Mouse (Mus musculus) liver, adult 2 months (tissue): ENCODE results near the gene Bbip1. TPM values are rescaled to one million over a fixed set of nuclear protein-coding genes. Genes with fewer than 3 reads are reported as not detected.
A peak's percentile ranks its signal among the peaks of the same experiment; 100 is the strongest.
"Not testable (repeated sequence)": the region's sequence is repeated elsewhere in the genome, so short reads cannot be mapped to it uniquely, and the experiment has no call there.

ENCODE experiments used
- DNase-seq: peaks from one replicate; pipeline ENCODE4 v3.0.0-alpha.2; 2011; ENCODE audit warnings: low read depth, low spot score; ENCODE audit errors: extremely low read depth
- H3K27ac ChIP-seq: fragments of 200-500 bp; replicated peaks from 2 replicates; pipeline ENCODE4 v1.5.1; 2012; ENCODE audit warnings: low read depth, mild to moderate bottlenecking, control low read depth, inconsistent platforms, low read length; ENCODE audit not compliant: insufficient read depth
- H3K27me3 ChIP-seq: fragments of 200-500 bp; 2 replicates; pipeline ENCODE4 v1.6.1; 2012; ENCODE audit warnings: mild to moderate bottlenecking, moderate library complexity, low read length, inconsistent platforms; ENCODE audit not compliant: control insufficient read depth, insufficient read depth
- H3K36me3 ChIP-seq: fragments of 200-500 bp; 2 replicates; pipeline ENCODE4 v1.6.1; 2012; ENCODE audit warnings: low read length, inconsistent platforms; ENCODE audit not compliant: control insufficient read depth, insufficient read depth
- H3K4me1 ChIP-seq: fragments of 200-500 bp; 2 replicates; pipeline ENCODE4 v1.6.1; 2011; ENCODE audit warnings: low read length; ENCODE audit not compliant: control insufficient read depth, insufficient read depth
- H3K4me3 ChIP-seq: fragments of 200-500 bp; 2 replicates; pipeline ENCODE4 v1.5.1; 2011; ENCODE audit warnings: low read depth, mild to moderate bottlenecking, control low read depth, low read length, moderate library complexity; ENCODE audit not compliant: insufficient read depth
- H3K79me2 ChIP-seq: fragments of 200-500 bp; 2 replicates; pipeline ENCODE4 v1.6.1; 2012; ENCODE audit warnings: inconsistent platforms, mild to moderate bottlenecking, low read length, moderate library complexity; ENCODE audit not compliant: control insufficient read depth, insufficient read depth
- H3K9ac ChIP-seq: fragments of 200-500 bp; 2 replicates; pipeline ENCODE4 v1.6.1; 2012; ENCODE audit warnings: low read depth, mild to moderate bottlenecking, control low read depth, inconsistent platforms, low read length
- CTCF ChIP-seq: fragments of 200-500 bp; IDR thresholded peaks from 2 replicates; pipeline ENCODE4 v1.5.1; 2011; ENCODE audit warnings: low read depth, low read length, control low read depth
- POLR2A ChIP-seq: fragments of 200-500 bp; IDR thresholded peaks from 2 replicates; pipeline ENCODE4 v1.6.1; 2011; ENCODE audit warnings: low read length, control low read depth; ENCODE audit not compliant: insufficient read depth; ENCODE audit errors: extremely low read depth
- WGBS: fragments of 180-500 bp; shearing (Covaris S2); methylation state at CpG from one replicate; pipeline ENCODE4 v1.1.7; 2018; 5-methylcytosine and 5-hydroxymethylcytosine counted together
- polyA plus RNA-seq: library from polyadenylated mRNA; depleted of rRNA; stranded (reverse); fragments of >200 nt; gene quantifications from 2 replicates; pipeline ENCODE4 v1.2.3, GENCODE M21; 2012
- total RNA-seq: library from RNA; depleted of rRNA; stranded (reverse); fragments of >200 nt; gene quantifications from 2 replicates; pipeline ENCODE4 v1.2.3, GENCODE M21; 2014

Gene Bbip1
- total and polyA plus RNA-seq, 2 experiments, result 3.0 to 19.7 TPM

DNA sequence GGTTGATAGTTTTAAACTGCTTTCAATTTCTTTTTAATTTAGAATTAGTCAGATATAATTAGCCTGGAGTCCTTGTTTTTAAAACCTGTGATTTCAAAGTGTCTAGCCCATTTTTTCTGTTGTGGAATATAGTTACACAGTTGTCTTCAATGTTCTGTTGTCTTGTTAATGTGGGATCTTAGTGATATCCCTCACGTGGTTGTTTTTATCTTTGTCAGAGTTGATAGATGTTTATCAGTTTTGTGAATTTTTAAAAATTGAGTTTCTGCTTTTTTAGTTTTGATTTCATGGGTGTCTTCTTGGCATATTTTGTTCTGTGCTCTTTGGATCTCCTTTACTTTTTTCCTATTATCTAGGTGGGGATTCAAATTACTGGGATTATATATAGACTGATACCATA lies 29.2 kb upstream of the Bbip1 start:
- WGBS, result 81% methylated on average over 1 of the region's 1 CpGs
- no peak overlapping the region for H3K27ac ChIP-seq
- H3K4me3 ChIP-seq, result no peak overlapping the region
- H3K27me3 ChIP-seq, result no peaks in the 10 kb centered on the region
- H3K4me1 ChIP-seq, result peaks cover 3% of the 10 kb centered on the region; the same call in 1 of the 2 replicates
- H3K36me3 ChIP-seq, result no peaks in the 10 kb centered on the region
- H3K9ac ChIP-seq, result no peak overlapping the region
- TF ChIP-seq POLR2A (no peak), CTCF (no peak)
- no peak for DNase-seq
- H3K79me2 ChIP-seq, result peaks cover 20% of the 10 kb centered on the region; the same call in 1 of the 2 replicates

DNA sequence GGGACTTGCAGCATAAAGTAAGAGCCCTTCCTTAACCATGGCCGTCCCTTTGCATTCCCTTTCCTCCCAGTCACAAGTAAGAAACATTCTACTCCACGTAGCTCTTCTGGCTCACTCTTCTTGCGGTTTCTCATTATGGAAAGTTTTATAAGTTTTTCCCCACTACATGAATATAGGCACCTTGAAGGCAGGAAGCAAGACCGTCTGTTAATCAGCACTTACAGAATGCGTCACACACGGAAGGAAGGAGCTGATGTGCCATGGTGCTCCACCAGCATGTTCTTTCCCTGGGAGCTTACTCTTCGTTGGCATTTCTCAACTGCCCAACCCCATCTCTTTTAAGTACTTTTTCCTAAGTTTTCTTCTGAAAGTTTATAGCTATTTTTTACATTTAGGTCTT lies 27.5 kb upstream of the Bbip1 start:
- no peaks in the 10 kb centered on the region for H3K36me3 ChIP-seq
- H3K79me2 ChIP-seq, result peaks cover 20% of the 10 kb centered on the region; the same call in 1 of the 2 replicates
- TF ChIP-seq POLR2A, result no peak
- TF ChIP-seq CTCF, result no peak
- H3K9ac ChIP-seq, result no peak overlapping the region
- no peak overlapping the region for H3K4me3 ChIP-seq
- no peaks in the 10 kb centered on the region for H3K27me3 ChIP-seq
- peaks cover 3% of the 10 kb centered on the region; the same call in 1 of the 2 replicates for H3K4me1 ChIP-seq
- 86% methylated on average over 7 of the region's 7 CpGs for WGBS
- H3K27ac ChIP-seq, result no peak overlapping the region
- DNase-seq, result no peak

DNA sequence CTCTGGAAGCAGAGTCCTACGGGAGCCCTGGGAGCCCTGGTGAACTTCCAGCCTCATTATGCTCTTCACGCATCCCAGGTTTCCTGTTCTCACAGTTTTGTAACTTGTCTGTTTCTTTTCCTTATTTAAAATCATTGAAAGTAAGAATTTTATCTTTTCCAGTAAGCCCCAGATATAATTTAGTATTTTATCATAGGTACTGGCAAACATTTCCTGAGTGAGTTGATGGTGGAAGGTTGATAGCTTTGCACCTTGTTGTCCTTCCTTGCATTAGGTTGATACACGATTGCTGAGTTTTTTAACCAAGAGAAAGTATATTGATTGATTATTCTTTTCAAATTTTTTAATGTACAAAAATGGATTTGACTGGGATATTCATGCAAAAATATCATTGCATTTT lies 24.8 kb upstream of the Bbip1 start:
- Histone ChIP-seq H3K4me3 (no peak overlapping the region), H3K9ac (no peak overlapping the region), H3K36me3 (no peaks in the 10 kb centered on the region), H3K4me1 (no peaks in the 10 kb centered on the region; the same call in 1 of the 2 replicates), H3K27me3 (no peaks in the 10 kb centered on the region), H3K79me2 (peaks cover 14% of the 10 kb centered on the region; the same call in 1 of the 2 replicates), H3K27ac (no peak overlapping the region)
- TF ChIP-seq POLR2A (no peak), CTCF (no peak)
- 84% methylated on average over 3 of the region's 3 CpGs for WGBS
- no peak for DNase-seq

DNA sequence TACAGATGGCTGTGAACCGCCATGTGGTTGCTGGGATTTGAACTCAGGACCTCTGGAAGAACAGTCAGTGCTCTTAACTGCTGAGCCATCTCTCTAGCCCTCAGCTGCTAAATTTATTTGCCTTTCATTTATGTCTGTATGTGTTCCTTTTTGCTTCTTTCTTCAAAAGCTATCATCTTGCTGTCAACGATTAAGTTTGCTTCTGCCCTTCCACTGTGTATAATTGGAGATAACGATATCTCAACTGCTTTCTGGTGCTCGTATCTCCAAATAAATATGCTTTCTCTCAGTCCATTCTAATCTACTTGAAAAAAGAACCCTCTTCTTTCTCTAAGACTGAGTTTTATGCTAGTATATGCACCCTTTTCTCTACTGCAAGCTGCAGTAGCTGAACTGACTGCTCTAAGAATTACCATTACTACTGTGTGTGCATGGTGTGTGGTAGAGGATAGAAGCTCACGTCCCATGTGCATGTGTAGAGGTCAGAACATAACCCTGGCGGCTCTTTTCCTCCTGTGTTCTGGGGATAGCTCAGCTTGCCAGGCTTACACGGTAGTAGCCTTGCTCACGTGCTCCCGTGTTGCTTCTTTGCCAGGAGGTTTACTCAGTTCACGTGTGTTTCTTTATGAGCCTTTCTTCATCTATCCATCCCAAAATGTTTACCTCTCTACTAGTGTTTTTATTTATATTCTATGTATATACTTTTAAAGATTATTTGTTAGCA lies 20.6 kb upstream of the Bbip1 start:
- TF ChIP-seq POLR2A, result no peak
- no peak for TF ChIP-seq CTCF
- DNase-seq, result peak; percentile 18
- no peak overlapping the region for H3K9ac ChIP-seq
- no peaks in the 10 kb centered on the region; the same call in 1 of the 2 replicates for H3K4me1 ChIP-seq
- H3K79me2 ChIP-seq, result peaks cover 14% of the 10 kb centered on the region; the same call in 1 of the 2 replicates
- no peaks in the 10 kb centered on the region for H3K36me3 ChIP-seq
- no peak overlapping the region for H3K4me3 ChIP-seq
- 79% methylated on average over 10 of the region's 10 CpGs for WGBS
- H3K27me3 ChIP-seq, result no peaks in the 10 kb centered on the region
- H3K27ac ChIP-seq, result no peak overlapping the region

DNA sequence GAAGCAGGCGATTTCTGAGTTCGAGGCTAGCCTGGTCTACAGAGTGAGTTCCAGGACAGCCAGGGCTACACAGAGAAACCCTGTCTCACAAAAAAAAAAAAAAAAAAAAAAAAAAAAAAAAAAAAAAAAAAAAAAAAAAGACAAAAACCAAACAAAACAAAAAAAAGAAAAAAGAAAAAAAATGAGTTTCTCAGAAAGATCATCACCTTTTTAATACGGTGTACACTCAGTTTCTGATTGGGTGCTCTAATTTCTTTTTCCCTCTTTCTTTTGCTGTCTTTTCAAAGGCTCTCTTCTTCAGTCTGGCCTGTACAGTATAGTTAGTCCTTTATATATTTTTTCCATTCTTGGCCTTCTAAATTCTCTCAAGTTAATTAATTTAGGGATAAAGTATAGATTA lies 19.9 kb upstream of the Bbip1 start:
- not testable (repeated sequence) for H3K4me1 ChIP-seq, H3K36me3 ChIP-seq, H3K9ac ChIP-seq, H3K27me3 ChIP-seq, H3K27ac ChIP-seq, H3K4me3 ChIP-seq, DNase-seq
- WGBS, result 96% methylated on average over 3 of the region's 3 CpGs
- H3K79me2 ChIP-seq, result peaks cover 12% of the 10 kb centered on the region; the same call in 1 of the 2 replicates

DNA sequence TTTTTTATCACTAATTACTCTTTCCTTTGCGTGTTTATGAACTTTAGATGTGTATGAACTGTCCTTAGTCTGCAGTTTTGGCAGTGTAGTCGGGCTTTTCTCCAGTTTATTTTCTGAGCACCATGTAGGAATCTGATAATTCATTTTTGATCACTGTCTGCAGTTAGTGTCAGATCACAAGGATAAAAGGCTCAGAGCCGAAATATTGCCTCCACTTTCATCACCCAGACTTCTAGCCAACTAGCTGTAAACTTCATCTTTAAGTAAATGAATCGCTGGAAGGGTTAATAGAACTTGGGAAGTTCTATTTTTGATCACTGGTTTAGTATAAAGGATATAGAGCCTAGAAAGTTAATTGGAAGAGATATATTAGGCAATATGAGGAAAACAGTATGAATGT lies 18.1 kb upstream of the Bbip1 start:
- Histone ChIP-seq H3K9ac (no peak overlapping the region), H3K36me3 (no peaks in the 10 kb centered on the region), H3K79me2 (peaks cover 11% of the 10 kb centered on the region; the same call in 1 of the 2 replicates), H3K4me3 (no peak overlapping the region), H3K27me3 (no peaks in the 10 kb centered on the region), H3K4me1 (no peaks in the 10 kb centered on the region), H3K27ac (no peak overlapping the region)
- no peak for DNase-seq
- WGBS, result 92% methylated on average over 4 of the region's 4 CpGs
- TF ChIP-seq CTCF (no peak), POLR2A (no peak)
